Mouse (Mus musculus): ENCODE measurements around the gene Lca5. TPM values are rescaled to one million over a fixed set of nuclear protein-coding genes. Genes with fewer than 3 reads are reported as not detected.
A peak's percentile ranks its signal among the peaks of the same experiment; 100 is the strongest.

The Lca5 gene
- 12.0 and 12.2 TPM in 2 replicates for polyA plus RNA-seq (2015; fragmentation: Nextera tagmentation; extraction: Ambion mirVana)

DNA sequence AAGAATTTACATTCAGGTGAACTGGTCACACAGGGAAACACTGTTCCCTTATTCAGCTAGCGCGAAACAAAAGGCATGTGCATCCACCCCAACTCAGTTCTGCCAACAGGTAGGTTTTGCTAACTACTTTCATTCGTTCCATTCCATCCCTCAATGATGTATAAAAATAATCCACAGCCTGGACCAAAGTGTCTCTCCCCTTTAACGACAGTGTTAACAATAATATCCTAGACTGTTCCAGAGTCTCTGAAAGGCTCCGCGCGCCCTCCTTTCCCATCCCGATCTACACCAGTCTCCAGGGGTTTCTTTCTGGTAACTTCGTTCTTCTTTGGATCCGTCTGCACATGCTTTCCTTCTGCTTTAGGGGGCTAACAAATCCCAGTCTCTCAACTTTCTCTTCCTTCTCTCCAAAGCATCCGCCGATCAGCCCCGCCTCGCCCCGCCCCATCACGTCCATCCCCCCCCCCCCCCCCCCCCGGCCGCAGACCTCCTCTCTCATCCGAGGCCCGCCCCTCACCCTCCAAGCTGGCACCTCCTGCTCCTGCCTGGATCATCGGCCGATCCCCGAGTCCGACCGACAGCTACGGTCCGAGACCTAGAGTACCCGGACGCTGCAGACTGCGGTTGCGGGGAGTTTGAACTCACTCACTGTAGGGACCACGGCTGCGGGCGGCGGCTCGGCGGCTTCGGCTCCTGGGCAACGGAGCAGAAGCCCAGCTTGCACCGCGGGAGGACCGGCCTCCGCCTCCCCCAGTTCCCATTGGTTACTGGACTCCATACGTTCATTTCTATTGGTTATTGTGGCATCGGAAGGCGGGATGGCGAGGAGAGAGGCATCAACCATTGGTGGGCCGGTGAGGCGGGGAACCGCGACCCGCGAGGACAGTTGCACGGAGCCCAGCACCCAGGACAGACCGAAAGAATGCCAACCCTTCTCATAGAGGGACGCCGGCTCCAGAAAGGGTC, at the start of gene Lca5:
Gene Lca5, minus strand, starts transcription at position 736 of the 966 bp plus-strand sequence.
- WGBS: 2% methylated on average over 49 of the region's 57 CpGs
- H3K9me3 ChIP-seq: no peaks in the 10 kb centered on the region
- no peaks in the 10 kb centered on the region for H3K36me3 ChIP-seq
- peak; percentile 99 for ATAC-seq (ENCODE audit: insufficient read depth, low FRiP score, low read depth)
- H3K27me3 ChIP-seq (replicated peaks): no peaks in the 10 kb centered on the region
- peak within 1 kb of the TSS; percentile 61 for H3K4me2 ChIP-seq
- peaks cover 3% of the 10 kb centered on the region; the same call in 1 of the 2 replicates for H3K4me1 ChIP-seq
- H3K9ac ChIP-seq: peak within 1 kb of the TSS; percentile 27; the same call in 1 of the 2 replicates
- H3K27ac ChIP-seq: peak within 1 kb of the TSS; percentile 90
- H3K4me3 ChIP-seq (replicated peaks): peak within 1 kb of the TSS; percentile 53

DNA sequence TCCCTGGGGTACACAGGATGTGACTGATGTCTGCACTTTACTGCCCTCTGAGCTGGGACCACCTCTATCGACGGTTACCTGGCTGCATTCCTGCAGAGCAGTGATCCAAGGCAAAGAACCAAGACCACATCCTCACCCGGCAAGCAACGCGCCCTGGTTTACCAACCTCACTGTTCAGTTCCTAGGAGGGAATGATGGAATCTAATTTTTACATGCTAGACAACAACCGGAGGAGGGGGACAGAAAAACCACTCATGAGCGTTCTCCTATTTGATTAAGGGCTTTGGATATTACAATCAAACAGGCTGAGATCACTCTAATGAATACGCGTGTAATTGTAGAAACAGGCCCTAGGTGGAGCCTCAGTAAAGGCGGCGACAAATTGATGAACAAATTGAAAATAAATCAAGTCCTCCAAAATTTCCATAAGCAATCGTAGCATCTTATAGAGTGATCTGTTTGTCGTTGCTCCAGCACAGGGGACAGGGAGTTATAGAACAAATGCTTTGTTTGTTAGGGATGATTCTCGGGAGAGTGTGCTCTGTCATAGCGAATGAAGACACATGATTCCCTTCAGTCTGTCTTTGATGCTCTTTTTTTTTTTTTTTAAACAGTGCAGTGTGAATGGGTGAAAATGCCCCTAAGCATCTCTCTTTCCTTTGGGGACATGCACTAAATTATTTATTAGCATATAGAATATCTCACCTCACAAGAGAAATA, 47.7 kb upstream of the Lca5 start:
- no peak overlapping the region for H3K27ac ChIP-seq
- H3K9me3 ChIP-seq: no peaks in the 10 kb centered on the region
- H3K36me3 ChIP-seq: no peaks in the 10 kb centered on the region
- 41% methylated on average over 15 of the region's 15 CpGs for WGBS
- H3K4me2 ChIP-seq: no peak overlapping the region
- H3K4me3 ChIP-seq (replicated peaks): no peak overlapping the region
- H3K27me3 ChIP-seq (replicated peaks): no peaks in the 10 kb centered on the region
- no peak for ATAC-seq (ENCODE audit: insufficient read depth, low FRiP score, low read depth)
- H3K9ac ChIP-seq: no peak overlapping the region
- H3K4me1 ChIP-seq: no peaks in the 10 kb centered on the region

DNA sequence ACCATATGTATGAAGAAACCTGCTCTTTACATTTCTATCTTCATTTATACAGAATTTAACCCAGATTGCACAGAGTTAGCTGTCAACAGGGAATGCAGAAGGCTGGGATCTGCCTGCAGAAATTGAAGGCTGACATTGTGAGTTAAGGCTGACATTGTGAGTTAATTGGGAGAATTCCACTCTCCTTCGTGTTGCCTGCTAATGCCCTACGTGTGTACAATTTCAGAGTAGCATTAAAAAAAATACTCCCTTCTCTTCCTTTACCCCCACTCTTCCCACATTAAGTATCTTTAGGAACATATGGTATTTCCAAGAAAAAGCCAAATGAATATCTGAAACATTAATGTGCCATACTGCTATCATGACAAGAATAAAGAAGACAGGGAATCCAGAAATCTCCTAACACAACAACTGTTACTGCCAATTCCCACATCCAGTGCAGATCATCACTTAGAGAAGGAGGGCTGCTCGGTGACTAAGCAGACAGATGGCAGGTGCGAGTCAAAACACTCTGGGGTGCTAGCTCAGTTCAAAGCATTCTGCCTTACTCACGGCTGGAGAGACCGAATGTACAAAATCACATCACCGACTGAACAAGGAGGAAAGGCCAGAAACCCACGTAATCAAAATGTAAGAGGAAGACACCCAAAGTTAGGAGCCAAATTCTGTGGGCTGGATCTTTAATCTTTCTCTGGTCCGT, 47.0 kb upstream of the Lca5 start:
- Histone ChIP-seq H3K4me3 (replicated peaks) (no peak overlapping the region), H3K36me3 (no peaks in the 10 kb centered on the region), H3K4me2 (no peak overlapping the region), H3K27ac (no peak overlapping the region), H3K9me3 (no peaks in the 10 kb centered on the region), H3K4me1 (no peaks in the 10 kb centered on the region), H3K27me3 (replicated peaks) (no peaks in the 10 kb centered on the region), H3K9ac (no peak overlapping the region)
- ATAC-seq (ENCODE audit: insufficient read depth, low FRiP score, low read depth): no peak
- WGBS: 56% methylated on average over 9 of the region's 9 CpGs

DNA sequence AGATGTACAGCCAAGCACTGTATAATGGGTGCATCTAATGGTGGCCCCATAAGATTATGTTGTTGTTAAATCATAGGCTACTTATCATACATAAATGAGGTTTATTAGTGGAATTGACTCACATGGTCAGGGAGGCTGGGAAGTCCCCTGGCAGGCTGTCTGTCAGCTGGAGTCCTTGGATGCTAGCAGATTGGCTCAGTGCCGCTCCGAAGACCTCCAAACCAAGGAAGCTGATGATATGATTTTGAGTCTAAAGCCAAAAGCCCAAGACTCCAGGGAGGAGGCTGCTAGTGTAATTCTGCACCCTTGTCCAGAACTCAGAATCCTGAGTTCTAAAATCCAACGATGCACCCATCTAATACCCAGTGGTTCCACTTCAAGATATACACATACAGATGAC, 45.0 kb upstream of the Lca5 start:
- no peak for ATAC-seq (ENCODE audit: insufficient read depth, low FRiP score, low read depth)
- Histone ChIP-seq H3K36me3 (no peaks in the 10 kb centered on the region), H3K4me3 (replicated peaks) (no peak overlapping the region), H3K4me2 (no peak overlapping the region), H3K27ac (no peak overlapping the region), H3K4me1 (no peaks in the 10 kb centered on the region), H3K27me3 (replicated peaks) (no peaks in the 10 kb centered on the region), H3K9ac (no peak overlapping the region), H3K9me3 (no peaks in the 10 kb centered on the region)
- 91% methylated on average over 3 of the region's 3 CpGs for WGBS

DNA sequence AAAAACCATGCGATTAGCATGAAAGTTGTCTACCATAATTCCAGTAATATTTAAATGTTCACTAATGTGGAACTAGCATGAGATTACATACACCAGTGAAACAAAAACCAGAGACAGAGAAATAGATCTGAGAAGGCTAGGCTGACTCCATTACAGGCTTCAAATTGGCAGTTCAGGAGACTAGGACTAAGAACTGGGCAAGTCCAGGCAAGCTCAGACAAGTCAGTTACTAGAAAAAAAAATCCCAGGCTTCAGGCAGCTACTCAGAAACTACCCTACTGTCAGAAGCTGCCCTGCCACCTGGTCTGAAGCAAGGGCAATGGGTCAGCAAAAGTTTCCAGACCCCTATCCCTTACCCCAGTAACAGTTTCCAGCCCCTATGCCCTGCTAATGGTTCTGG, 44.4 kb upstream of the Lca5 start:
- H3K27ac ChIP-seq: no peak overlapping the region
- 93% methylated on average over 1 of the region's 1 CpGs for WGBS
- H3K4me1 ChIP-seq: no peaks in the 10 kb centered on the region
- no peak overlapping the region for H3K4me2 ChIP-seq
- no peak overlapping the region for H3K4me3 ChIP-seq (replicated peaks)
- no peak for ATAC-seq (ENCODE audit: insufficient read depth, low FRiP score, low read depth)
- H3K9me3 ChIP-seq: no peaks in the 10 kb centered on the region
- H3K36me3 ChIP-seq: no peaks in the 10 kb centered on the region
- no peak overlapping the region for H3K9ac ChIP-seq
- H3K27me3 ChIP-seq (replicated peaks): no peaks in the 10 kb centered on the region

DNA sequence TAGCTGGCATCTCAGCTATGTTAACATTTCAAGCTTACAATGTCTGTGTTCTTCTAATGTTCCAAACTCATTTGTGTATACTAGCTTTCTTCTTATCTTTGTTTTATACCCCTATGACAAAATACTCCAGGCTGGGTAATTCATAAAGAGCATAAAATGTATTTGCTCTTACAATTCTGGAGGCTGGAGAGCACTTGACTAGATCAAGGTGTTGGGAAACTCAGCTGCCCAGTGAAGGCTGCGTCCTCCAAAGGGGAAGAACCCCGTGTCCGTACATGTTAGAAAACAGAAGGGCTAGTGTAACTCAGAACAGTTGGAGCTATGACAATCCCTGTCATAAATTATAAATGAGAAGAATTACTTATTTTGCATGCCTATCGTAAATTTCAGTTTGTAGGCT, 42.5 kb upstream of the Lca5 start:
- no peak for ATAC-seq (ENCODE audit: insufficient read depth, low FRiP score, low read depth)
- Histone ChIP-seq H3K4me2 (no peak overlapping the region), H3K36me3 (no peaks in the 10 kb centered on the region), H3K4me3 (replicated peaks) (no peak overlapping the region), H3K27ac (no peak overlapping the region), H3K9ac (no peak overlapping the region), H3K9me3 (no peaks in the 10 kb centered on the region), H3K27me3 (replicated peaks) (no peaks in the 10 kb centered on the region), H3K4me1 (no peaks in the 10 kb centered on the region)
- WGBS: 86% methylated on average over 4 of the region's 4 CpGs

DNA sequence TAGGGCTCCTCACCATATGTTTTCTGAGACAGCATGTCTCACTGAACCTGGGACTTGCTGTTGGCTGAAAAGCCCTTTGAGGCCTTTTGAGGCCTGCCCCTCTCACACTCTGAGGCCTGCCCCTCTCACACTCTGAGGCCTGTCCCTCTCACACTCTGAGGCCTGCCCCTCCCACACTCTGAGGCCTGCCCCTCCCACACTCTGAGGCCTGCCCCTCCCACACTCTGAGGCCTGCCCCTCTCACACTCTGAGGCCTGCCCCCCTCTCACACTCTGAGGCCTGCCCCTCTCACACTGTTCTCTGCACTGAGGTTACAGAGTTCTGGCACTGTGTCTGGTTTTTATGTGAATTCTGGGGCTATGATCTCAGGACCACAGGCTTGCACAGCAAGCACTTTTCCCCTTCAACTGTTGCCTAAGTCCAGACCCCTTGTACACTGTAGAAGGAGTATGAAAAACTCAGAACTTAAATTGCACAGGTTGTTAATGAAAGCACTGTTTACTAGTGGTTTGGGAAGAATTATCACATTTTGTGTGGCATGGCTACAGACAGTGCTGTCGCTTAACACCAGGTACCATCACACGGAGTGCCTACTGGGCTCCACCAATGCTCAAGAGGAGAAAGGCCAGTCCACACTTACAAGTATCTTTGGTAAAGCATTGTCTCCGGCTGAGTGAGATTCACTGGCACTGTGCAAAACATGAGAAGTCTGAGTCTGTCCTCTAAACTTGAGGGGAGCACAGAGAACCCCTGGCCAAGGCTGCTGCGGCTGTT, 41.4 kb upstream of the Lca5 start:
- ATAC-seq (ENCODE audit: insufficient read depth, low FRiP score, low read depth): peak; percentile 35; the same call in 1 of the 2 replicates
- Histone ChIP-seq H3K4me2 (no peak overlapping the region), H3K4me3 (replicated peaks) (no peak overlapping the region), H3K9ac (no peak overlapping the region), H3K27me3 (replicated peaks) (no peaks in the 10 kb centered on the region), H3K27ac (no peak overlapping the region), H3K9me3 (no peaks in the 10 kb centered on the region), H3K36me3 (no peaks in the 10 kb centered on the region), H3K4me1 (no peaks in the 10 kb centered on the region)
- WGBS: 80% methylated on average over 4 of the region's 4 CpGs

DNA sequence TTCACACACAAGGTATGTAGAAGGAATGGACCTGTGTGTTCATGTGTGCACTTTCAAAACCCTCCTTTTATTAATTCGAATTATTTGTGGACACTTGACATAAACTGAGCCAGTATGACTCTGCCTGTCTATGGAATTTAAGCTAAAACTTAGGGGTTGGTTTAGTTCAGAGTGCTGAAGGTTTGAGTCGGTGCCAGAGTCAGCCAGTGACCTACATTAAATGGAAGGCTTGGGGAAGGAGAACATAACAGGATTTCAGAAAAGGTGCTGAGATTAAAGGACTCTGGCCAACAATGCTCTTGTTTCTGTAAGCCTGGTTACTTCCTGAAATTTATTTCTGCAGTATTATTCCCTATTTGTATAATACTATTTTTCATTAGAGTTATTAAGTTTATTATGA, 28.9 kb upstream of the Lca5 start:
- Histone ChIP-seq H3K27me3 (replicated peaks) (no peaks in the 10 kb centered on the region), H3K9ac (no peak overlapping the region), H3K4me2 (no peak overlapping the region), H3K4me1 (no peaks in the 10 kb centered on the region), H3K36me3 (no peaks in the 10 kb centered on the region), H3K27ac (no peak overlapping the region), H3K4me3 (replicated peaks) (no peak overlapping the region), H3K9me3 (no peaks in the 10 kb centered on the region)
- 71% methylated on average over 2 of the region's 2 CpGs for WGBS
- ATAC-seq (ENCODE audit: insufficient read depth, low FRiP score, low read depth): no peak

DNA sequence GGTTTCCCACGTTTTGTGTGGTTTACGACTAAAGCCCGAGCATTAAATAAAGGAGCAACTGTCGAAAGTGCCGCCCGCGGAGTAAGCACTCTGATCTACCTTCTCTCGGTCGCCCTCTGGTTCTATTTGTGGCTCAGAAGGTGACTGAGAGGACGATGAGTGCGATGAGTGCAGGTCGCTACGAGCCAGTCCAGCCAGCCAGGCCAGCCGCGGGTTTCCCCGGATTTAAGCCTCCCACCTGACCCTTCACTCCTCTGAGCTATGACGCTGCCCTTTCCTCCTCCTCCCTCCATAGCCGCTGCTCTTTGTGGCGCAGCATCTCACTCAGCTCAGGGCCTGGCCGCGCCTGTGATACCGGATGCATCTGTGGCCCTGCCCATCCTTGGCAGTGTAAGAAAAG, 6.8 kb upstream of the Lca5 start:
- peak overlapping the region; percentile 48 for H3K4me3 ChIP-seq (replicated peaks)
- H3K4me1 ChIP-seq: peaks cover 5% of the 10 kb centered on the region; the same call in 1 of the 2 replicates
- H3K4me2 ChIP-seq: peak overlapping the region; percentile 74
- H3K36me3 ChIP-seq: no peaks in the 10 kb centered on the region
- no peaks in the 10 kb centered on the region for H3K27me3 ChIP-seq (replicated peaks)
- peak; percentile 59; the same call in 1 of the 2 replicates for ATAC-seq (ENCODE audit: insufficient read depth, low FRiP score, low read depth)
- no peak overlapping the region for H3K27ac ChIP-seq
- peak overlapping the region; percentile 29; the same call in 1 of the 2 replicates for H3K9ac ChIP-seq
- no peaks in the 10 kb centered on the region for H3K9me3 ChIP-seq
- WGBS: 1% methylated on average over 22 of the region's 22 CpGs

DNA sequence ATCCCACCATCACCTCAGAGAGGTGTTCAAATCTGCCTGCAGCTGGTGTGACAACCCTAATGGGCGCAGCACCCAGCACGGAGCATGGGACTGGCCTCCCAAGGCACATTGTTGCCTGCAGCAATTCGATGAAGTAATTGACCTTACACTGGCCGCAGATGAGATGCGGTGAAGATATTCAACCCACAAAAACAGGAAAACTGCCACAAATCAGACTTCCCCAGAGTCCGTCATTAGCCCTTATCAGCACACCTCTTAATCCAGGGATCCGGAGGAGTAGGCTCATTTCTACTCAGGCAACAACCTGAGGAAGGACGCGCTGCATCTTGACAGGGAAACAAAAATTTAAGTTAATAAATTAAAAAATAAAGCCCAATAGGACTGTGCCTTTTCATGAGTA, 6.2 kb upstream of the Lca5 start:
- H3K27ac ChIP-seq: no peak overlapping the region
- ATAC-seq (ENCODE audit: insufficient read depth, low FRiP score, low read depth): no peak
- H3K9me3 ChIP-seq: no peaks in the 10 kb centered on the region
- 59% methylated on average over 9 of the region's 9 CpGs for WGBS
- no peaks in the 10 kb centered on the region for H3K27me3 ChIP-seq (replicated peaks)
- peak overlapping the region; percentile 74 for H3K4me2 ChIP-seq
- no peaks in the 10 kb centered on the region for H3K36me3 ChIP-seq
- no peak overlapping the region for H3K9ac ChIP-seq
- H3K4me1 ChIP-seq: peaks cover 5% of the 10 kb centered on the region; the same call in 1 of the 2 replicates
- peak overlapping the region; percentile 48 for H3K4me3 ChIP-seq (replicated peaks)

DNA sequence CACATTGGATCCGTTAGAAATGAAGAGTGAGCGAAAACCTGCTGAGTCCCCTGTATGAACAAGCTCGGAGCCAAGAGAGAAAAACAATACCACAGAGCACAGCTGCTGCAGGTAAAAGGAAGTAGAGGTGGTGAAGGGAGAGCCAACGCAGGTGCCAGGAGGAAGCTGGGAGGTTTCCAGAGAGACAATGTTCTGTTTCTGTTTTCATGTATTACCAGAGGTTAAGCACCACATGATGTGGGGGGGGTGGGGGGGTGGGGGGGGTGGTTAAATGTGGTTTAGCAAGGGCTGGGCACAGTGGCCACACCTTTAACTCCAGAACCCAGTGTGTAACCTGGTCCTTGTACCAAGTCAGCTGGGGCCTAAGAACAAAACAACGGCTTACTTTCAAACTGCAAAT, 3.3 kb downstream of the Lca5 start:
- H3K36me3 ChIP-seq: no peaks in the 10 kb centered on the region
- 71% methylated on average over 5 of the region's 5 CpGs for WGBS

More for the DNA sequence above, 3.3 kb downstream of the Lca5 start:
- H3K9ac ChIP-seq: no peak overlapping the region
- no peak for ATAC-seq (ENCODE audit: insufficient read depth, low FRiP score, low read depth)
- H3K27ac ChIP-seq: no peak overlapping the region
- H3K9me3 ChIP-seq: no peaks in the 10 kb centered on the region
- no peak overlapping the region for H3K4me3 ChIP-seq (replicated peaks)
- peaks cover 3% of the 10 kb centered on the region; the same call in 1 of the 2 replicates for H3K4me1 ChIP-seq
- H3K27me3 ChIP-seq (replicated peaks): no peaks in the 10 kb centered on the region
- no peak overlapping the region for H3K4me2 ChIP-seq

Data from stomach, embryonic 15.5 days (tissue).